Mouse (Mus musculus): ENCODE results near the gene Qtrt1. TPM values are rescaled to one million over a fixed set of nuclear protein-coding genes. Genes with fewer than 3 reads are reported as not detected.

Qtrt1 gene
- 27.9 and 30.8 TPM in 2 replicates for polyA plus RNA-seq (2015; fragmentation: Nextera tagmentation; extraction: Ambion mirVana)

DNA sequence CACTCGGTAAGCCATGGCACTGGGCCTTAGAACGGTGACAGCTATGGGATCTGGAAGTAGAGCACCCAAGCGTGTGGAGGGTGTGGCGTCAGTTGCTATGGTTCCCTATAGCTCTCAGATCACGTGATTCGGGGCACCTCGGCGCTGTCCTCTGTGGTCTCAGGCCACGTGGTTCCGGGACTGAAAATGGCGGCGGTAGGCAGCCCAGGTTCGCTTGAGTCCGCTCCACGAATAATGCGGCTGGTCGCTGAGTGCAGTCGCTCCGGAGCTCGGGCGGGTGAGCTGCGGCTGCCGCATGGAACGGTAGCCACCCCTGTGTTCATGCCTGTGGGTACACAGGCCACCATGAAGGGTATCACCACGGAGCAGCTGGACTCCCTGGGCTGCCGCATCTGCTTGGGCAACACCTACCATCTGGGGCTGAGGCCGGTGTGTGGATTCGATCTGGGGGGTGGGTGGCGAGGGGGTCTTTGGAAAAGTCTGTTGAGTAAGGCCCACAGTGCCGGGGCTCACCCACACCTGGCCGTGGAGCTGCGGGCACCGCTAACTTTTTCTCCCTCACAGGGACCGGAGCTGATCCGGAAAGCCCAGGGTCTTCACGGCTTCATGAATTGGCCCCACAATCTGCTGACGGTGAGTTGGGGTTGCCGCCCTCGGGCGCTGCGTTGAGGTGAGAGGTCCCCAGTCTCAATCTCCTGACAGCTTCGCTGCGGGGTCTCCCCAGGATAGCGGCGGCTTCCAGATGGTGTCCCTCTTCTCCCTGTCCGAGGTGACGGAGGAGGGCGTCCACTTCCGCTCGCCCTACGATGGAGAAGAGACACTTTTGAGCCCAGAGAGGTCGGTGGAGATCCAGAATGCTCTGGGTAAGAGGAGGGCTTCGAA lies at the start of gene Qtrt1:
Gene Qtrt1 (plus strand): TSS at position 169 of the 882 bp plus-strand sequence.
- Histone ChIP-seq H3K27ac (replicated peaks) (peak within 1 kb of the TSS; percentile 78), H3K27me3 (ENCODE audit: control insufficient read depth, insufficient read depth, low read length) (no peaks in the 10 kb centered on the region), H3K4me1 (replicated peaks; ENCODE audit: control insufficient read depth, insufficient read depth) (no peaks in the 10 kb centered on the region; the same call in 1 of the 2 replicates), H3K4me3 (ENCODE audit: low read depth, low read length) (peak within 1 kb of the TSS; percentile 68), H3K9me3 (ENCODE audit: control insufficient read depth, low read length) (no peaks in the 10 kb centered on the region), H3K36me3 (ENCODE audit: control insufficient read depth, insufficient read depth, low read length) (0 out of 2 replicates have a peak, but pooled peaks cover 2% of the 10 kb centered on the region), H3K9ac (ENCODE audit: low read length) (peak within 1 kb of the TSS; percentile 76), H3K4me2 (replicated peaks; ENCODE audit: low read depth) (peak within 1 kb of the TSS; percentile 92)
- DNase-seq (ENCODE audit: low spot score) (peak; percentile 92), ATAC-seq (ENCODE audit: low FRiP score, low TSS enrichment) (peak; percentile 91)
- WGBS = 2% methylated on average over 53 of the region's 53 CpGs
- no peak for TF ChIP-seq CTCF (IDR thresholded peaks at IDR 0.05; ENCODE audit: low read depth)
- TF ChIP-seq EP300 (optimal IDR thresholded peaks at IDR 0.05) = no peak

DNA sequence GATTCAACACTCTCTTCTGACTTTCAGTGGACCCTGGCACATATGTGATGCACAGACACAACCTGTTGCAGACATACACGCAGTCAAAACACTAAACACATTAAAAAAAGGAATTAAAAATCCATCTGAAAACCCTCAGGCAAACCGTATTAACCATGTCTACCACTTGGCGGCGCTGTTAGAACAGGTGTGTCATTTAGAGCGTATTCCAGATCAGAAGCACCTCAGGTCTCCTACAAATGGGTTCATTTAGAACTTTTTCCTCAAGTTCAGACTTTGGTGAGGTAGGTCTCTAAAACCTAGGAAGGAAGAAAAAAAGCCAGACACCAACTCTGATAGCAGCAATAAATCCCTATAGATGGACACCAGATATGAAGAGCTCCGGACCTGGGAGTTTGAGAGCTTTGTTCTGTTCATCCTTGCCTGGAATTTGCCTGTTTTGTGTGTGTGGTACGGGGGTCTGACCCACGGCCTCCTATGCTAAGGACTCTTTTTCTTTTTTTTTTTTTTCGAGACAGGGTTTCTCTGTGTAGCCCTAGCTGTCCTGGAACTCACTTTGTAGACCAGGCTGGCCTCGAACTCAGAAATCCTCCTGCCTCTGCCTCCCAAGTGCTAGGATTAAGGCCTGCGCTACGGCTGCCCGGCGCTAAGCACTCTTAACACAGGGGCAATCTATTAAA lies 45.0 kb upstream of the Qtrt1 start:
- H3K9me3 ChIP-seq (ENCODE audit: control insufficient read depth, low read length) = no peaks in the 10 kb centered on the region
- TF ChIP-seq CTCF (IDR thresholded peaks at IDR 0.05; ENCODE audit: low read depth) (peak; percentile 86), EP300 (optimal IDR thresholded peaks at IDR 0.05) (no peak)
- no peaks in the 10 kb centered on the region for H3K36me3 ChIP-seq (ENCODE audit: control insufficient read depth, insufficient read depth, low read length)
- DNase-seq (ENCODE audit: low spot score) (peak; percentile 78), ATAC-seq (ENCODE audit: low FRiP score, low TSS enrichment) (peak; percentile 2; the same call in 1 of the 2 replicates)
- peak overlapping the region; percentile 74 for H3K27ac ChIP-seq (replicated peaks)
- WGBS = 30% methylated on average over 14 of the region's 14 CpGs
- no peaks in the 10 kb centered on the region for H3K27me3 ChIP-seq (ENCODE audit: control insufficient read depth, insufficient read depth, low read length)
- H3K4me3 ChIP-seq (ENCODE audit: low read depth, low read length) = peak overlapping the region; percentile 22; the same call in 1 of the 2 replicates
- H3K4me2 ChIP-seq (replicated peaks; ENCODE audit: low read depth) = peak overlapping the region; percentile 58
- H3K9ac ChIP-seq (ENCODE audit: low read length) = no peak overlapping the region
- no peaks in the 10 kb centered on the region for H3K4me1 ChIP-seq (replicated peaks; ENCODE audit: control insufficient read depth, insufficient read depth)

DNA sequence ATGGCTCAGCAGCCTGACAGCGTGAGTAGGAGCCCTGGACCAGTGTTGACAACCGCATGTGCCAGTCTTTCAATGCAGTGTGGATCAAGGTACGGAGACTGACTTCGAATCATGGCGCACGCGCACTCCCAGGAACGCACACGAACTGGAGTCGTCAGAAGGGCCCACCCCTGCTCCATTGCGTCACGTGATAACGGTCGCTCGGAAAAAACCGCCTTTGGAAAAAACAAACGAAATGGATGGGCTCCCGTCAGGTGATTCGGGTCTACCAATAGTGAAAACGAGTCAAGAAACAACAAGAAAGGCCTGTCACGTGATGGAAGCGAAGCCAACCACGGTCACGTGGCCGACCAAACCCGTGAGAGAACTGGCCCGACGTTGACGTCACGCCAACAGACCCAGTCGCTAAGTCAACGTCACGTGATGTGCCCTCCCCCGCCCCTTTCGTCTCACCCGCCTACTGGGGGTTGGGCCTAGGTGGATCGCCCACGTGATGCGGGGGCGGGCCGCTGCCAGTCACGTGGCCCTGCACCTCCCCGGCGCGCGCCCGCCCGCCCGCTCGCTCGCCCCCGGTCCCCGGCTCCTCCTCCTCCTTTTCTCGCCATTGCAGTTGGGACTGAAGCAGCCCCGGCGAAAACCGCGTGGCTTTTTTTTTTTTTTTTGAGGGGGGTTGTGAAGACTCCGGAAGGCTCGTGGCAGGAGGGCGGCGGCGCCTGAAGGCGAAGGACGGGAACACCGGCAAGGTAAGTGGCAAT lies 44.1 kb upstream of the Qtrt1 start, which contains the start of gene Ilf3:
Gene Ilf3 (plus strand): TSS at position 515 of the 755 bp plus-strand sequence.
- Histone ChIP-seq H3K27ac (replicated peaks) (peak within 1 kb of the TSS; percentile 74), H3K4me1 (replicated peaks; ENCODE audit: control insufficient read depth, insufficient read depth) (no peaks in the 10 kb centered on the region), H3K9me3 (ENCODE audit: control insufficient read depth, low read length) (no peaks in the 10 kb centered on the region), H3K27me3 (ENCODE audit: control insufficient read depth, insufficient read depth, low read length) (no peaks in the 10 kb centered on the region), H3K36me3 (ENCODE audit: control insufficient read depth, insufficient read depth, low read length) (no peaks in the 10 kb centered on the region), H3K4me2 (replicated peaks; ENCODE audit: low read depth) (peak within 1 kb of the TSS; percentile 80), H3K9ac (ENCODE audit: low read length) (peak within 1 kb of the TSS; percentile 64), H3K4me3 (ENCODE audit: low read depth, low read length) (peak within 1 kb of the TSS; percentile 68)
- no peak for TF ChIP-seq CTCF (IDR thresholded peaks at IDR 0.05; ENCODE audit: low read depth)
- TF ChIP-seq EP300 (optimal IDR thresholded peaks at IDR 0.05) = peak; percentile 7
- ATAC-seq (ENCODE audit: low FRiP score, low TSS enrichment) (peak; percentile 96), DNase-seq (ENCODE audit: low spot score) (peak; percentile 100)
- under 1% methylated on average over 66 of the region's 66 CpGs for WGBS

GRCm38 (mm10) chr9:21368131-21368584 lies 43.5 kb upstream of the Qtrt1 start:
- peak; percentile 79 for DNase-seq (ENCODE audit: low spot score)
- TF ChIP-seq CTCF (IDR thresholded peaks at IDR 0.05; ENCODE audit: low read depth) (no peak), EP300 (optimal IDR thresholded peaks at IDR 0.05) (peak; percentile 12)
- Histone ChIP-seq H3K9me3 (ENCODE audit: control insufficient read depth, low read length) (no peaks in the 10 kb centered on the region), H3K36me3 (ENCODE audit: control insufficient read depth, insufficient read depth, low read length) (no peaks in the 10 kb centered on the region), H3K27ac (replicated peaks) (peak overlapping the region; percentile 74), H3K4me3 (ENCODE audit: low read depth, low read length) (peak overlapping the region; percentile 68), H3K27me3 (ENCODE audit: control insufficient read depth, insufficient read depth, low read length) (no peaks in the 10 kb centered on the region), H3K4me2 (replicated peaks; ENCODE audit: low read depth) (peak overlapping the region; percentile 80), H3K4me1 (replicated peaks; ENCODE audit: control insufficient read depth, insufficient read depth) (no peaks in the 10 kb centered on the region), H3K9ac (ENCODE audit: low read length) (peak overlapping the region; percentile 64)
- WGBS = under 1% methylated on average over 37 of the region's 38 CpGs
- ATAC-seq (ENCODE audit: low FRiP score, low TSS enrichment) = peak; percentile 41

DNA sequence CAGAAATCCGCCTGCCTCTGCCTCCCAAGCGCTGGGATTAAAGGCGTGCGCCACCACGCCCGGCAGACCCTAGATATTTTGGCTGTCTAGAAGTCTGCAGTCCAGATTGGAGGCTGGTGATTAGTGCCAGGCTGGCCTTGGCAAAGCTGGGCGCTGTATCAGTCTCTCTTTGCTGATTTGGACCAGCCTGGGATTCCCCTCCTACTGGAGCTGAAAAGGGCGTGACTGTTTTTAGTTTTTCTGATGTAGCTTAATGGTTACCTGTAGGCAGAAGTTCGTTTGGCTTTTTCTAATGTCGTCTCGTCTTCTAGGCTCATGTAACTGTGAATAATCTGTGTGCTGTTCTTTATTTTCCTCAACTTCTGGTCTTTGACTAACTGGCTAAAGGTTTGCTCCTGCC lies 42.6 kb upstream of the Qtrt1 start:
- H3K9ac ChIP-seq (ENCODE audit: low read length) = no peak overlapping the region
- DNase-seq (ENCODE audit: low spot score) (no peak), ATAC-seq (ENCODE audit: low FRiP score, low TSS enrichment) (no peak)
- no peak for TF ChIP-seq EP300 (optimal IDR thresholded peaks at IDR 0.05)
- no peak for TF ChIP-seq CTCF (IDR thresholded peaks at IDR 0.05; ENCODE audit: low read depth)
- H3K4me1 ChIP-seq (replicated peaks; ENCODE audit: control insufficient read depth, insufficient read depth) = no peaks in the 10 kb centered on the region
- peak overlapping the region; percentile 80 for H3K4me2 ChIP-seq (replicated peaks; ENCODE audit: low read depth)
- no peaks in the 10 kb centered on the region for H3K9me3 ChIP-seq (ENCODE audit: control insufficient read depth, low read length)
- H3K27ac ChIP-seq (replicated peaks) = no peak overlapping the region
- H3K36me3 ChIP-seq (ENCODE audit: control insufficient read depth, insufficient read depth, low read length) = no peaks in the 10 kb centered on the region
- WGBS = 53% methylated on average over 11 of the region's 11 CpGs
- no peaks in the 10 kb centered on the region for H3K27me3 ChIP-seq (ENCODE audit: control insufficient read depth, insufficient read depth, low read length)
- peak overlapping the region; percentile 68 for H3K4me3 ChIP-seq (ENCODE audit: low read depth, low read length)

Data from stomach, postnatal 0 days (tissue).